Comparison of ENCODE assay signal across 7 mouse cellular contexts in genomic region chr1:138348447-138348846, GRCm38 (mm10).
A peak's percentile ranks its signal among the peaks of the same experiment; 100 is the strongest.
DNase-seq lines count a peak whose midpoint lies in the region.

No protein-coding gene starts in this region.

- intact Hi-C loops in gastrocnemius, postnatal 36 days (cut with DNase I), result no loop called here

- peak; percentile 43 for DNase-seq in thymus, postnatal 0 days (ENCODE audit: low spot score)
- no peak for DNase-seq in thymus, postnatal 10 days (ENCODE audit: low spot score in 2 of 2)
- peak; percentile 52 for DNase-seq in adrenal gland, adult 8-10 months
- DNase-seq in heart, postnatal 4 days, result peak; percentile 36
- DNase-seq in urinary bladder, postnatal 25 days (ENCODE audit: low spot score), result peak; percentile 54
- no peak for DNase-seq in spleen, postnatal 10 days (ENCODE audit: low spot score in 2 of 2)
- no peak for DNase-seq in gastrocnemius, postnatal 36 days

Comparison
In these comparisons a context has a peak if more than half of its experiments do, and no peak if none do; other contexts are left out.
1. DNase-seq: peak in thymus, postnatal 0 days (single experiment), adrenal gland, adult 8-10 months (single experiment), heart, postnatal 4 days (single experiment) and urinary bladder, postnatal 25 days (single experiment); none in thymus, postnatal 10 days (0 of 2), spleen, postnatal 10 days (0 of 2) and gastrocnemius, postnatal 36 days (0 of 2).